Mouse (Mus musculus) cerebellum, adult 18-20 months (tissue): ENCODE data around the gene Kcna3.
A peak's percentile ranks its signal among the peaks of the same experiment; 100 is the strongest.

ENCODE experiments used
- DNase-seq, 2 experiments: peaks; one replicate each; pipeline ENCODE4 v3.0.0; 2021

Kcna3 gene

GRCm38 (mm10) chr3:107066165-107066850 is 30.3 kb downstream of the Kcna3 start:
- DNase-seq, result no peak

DNA sequence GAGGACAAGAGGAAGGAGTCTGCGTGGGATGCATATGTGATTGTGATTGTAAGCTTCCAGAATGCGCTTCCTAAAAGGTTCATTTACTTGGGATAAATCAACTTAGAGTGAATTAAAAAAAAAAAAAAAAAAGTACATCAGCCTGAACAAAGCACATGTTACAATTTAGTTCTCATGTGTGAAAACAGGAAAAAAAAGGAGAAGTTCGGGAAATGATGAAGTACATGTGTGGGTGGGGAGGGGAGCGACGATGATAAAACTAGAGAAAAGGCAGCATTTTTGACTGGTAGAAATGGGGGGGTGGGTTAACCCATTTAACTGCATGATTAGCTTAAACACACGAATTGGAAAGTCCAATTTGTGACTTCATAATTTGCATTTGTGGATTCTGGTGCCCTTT is 31.3 kb downstream of the Kcna3 start:
- DNase-seq, result no peak

- DNase-seq, result no peak
Observed at GRCm38 (mm10) chr3:107073863-107074262, 37.9 kb downstream of the Kcna3 start.

- no peak for DNase-seq
Observed at GRCm38 (mm10) chr3:107075705-107076104, 39.7 kb downstream of the Kcna3 start.

DNA sequence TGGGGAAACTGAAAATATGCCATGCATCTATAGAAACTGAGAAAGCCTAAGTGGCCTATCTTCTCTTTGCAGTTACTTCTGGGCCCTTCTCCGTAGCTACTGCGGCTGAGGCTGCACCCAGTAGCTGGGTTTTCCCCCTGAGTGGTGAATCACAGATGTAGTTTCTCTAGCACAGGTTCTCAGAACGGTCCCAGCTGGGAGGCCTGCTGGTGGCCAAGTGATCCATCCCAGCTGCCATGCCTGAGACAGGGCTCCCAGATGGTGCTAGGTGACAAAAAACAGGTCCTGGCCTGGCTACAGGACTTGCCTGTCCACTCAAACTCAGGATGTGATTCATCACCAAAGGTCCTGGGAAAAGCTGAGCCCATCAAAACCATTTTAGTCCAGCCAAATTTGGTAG is 40.7 kb downstream of the Kcna3 start:
- no peak for DNase-seq

GRCm38 (mm10) chr3:107077101-107077500 is 41.1 kb downstream of the Kcna3 start:
- DNase-seq, result no peak

DNA sequence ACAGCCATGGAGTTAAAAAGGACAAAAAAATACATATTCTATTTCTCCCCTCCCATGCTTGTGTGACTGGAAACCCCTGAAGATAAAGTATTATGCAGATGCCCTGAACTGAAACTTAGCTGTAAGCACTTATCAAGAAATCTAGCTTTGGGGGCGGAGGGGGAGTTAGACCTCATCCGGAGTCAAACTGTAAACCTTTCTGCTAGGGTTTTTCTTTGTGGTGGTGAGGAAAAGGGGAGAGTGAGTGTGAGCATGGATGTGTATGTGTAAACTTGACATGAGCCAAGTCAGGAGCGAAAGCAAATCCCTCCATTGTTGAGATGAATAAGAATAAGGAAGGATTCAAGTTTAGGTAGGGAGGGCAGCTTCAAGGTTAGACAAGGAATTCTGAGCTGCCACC is 44.8 kb downstream of the Kcna3 start:
- no peak for DNase-seq

- DNase-seq, result peak in 1 of 2 experiments; percentile 34
Observed at GRCm38 (mm10) chr3:107081227-107081626, 45.3 kb downstream of the Kcna3 start.

DNA sequence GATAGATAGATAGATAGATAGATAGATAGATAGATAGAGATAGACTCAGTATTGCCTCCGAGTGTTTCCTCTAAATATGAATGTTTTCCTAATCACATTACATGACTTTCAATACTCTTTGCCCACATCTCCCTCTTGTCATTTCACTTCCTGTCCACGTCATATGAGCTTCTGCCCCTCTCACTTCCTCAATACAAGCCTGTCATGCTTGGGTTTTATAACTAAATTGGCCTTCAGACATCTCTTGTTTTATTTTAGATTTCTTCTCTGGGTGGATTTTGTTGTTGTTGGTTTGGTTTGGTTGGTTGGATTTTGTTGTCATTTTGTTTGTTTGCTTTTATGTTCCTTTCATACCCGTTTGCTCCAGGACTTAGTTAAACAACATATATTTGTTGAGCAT is 48.6 kb downstream of the Kcna3 start:
- no peak for DNase-seq

DNA sequence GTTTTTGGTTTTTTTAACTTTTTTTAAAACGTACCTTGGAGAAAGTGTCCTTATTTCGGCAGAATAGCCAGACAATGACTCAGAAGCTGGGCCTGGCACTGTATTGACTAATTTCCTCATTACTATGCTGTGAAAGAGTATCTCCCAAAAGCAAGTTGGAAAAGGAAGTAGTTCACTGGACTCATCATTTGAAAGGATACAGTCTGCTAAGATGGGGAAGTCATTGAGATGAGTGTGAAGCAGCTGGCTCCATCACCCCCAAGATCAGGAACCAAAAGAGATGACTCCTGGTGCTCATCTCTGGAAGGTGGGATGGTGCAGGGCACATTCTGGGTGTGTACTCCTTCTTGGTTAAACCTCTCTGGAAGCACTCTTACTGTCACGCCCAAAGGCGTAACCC is 51.4 kb downstream of the Kcna3 start:
- no peak for DNase-seq
